8 mouse cellular contexts compared by ENCODE assay signal in the genomic region with DNA sequence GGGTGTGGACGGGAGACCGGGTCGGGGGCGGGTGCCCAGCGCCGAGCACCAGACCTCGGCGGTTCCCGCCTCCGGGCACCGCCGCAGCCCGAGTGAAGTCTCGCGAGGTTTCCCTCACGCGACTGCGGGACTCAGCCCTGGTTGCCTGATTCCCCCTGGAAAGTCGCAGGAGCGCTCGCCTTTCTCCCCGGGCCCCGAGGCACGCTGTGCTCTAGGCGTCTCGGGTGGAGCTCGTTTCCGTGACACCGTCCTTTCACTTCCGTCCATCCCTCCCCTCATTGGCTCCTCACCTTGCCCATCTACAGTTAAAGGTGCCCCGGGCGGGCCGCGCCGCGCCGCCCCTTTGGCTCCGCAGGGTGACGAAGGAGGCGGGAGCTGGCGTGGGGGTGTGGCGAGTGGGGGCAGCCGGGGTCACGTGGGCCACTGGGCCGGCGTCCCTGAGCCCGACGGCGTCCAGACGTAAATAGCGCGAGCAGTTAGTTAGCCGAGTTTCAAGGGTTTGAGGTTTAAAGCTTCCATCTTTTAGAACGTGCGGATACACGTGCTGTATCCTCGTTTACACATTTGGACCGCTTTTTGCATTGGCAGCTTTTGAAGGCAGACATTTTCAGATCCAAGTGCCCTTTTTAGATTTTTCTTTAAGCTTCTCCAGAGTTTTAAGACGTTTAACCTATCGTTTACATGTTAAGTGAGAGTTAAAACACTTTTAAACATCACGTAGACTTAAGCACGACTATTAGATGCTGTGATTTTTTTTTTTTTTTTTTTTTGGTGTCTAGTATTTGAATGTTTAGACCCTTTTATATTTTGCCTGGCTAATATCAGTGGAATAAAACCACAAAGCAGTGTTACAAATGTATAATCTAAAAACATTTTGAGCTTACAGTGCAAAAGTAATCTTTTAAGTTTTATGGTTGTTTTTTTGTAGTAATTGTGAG. TPM values are rescaled to one million over a fixed set of nuclear protein-coding genes. Genes with fewer than 3 reads are reported as not detected.
DNase-seq lines count a peak whose midpoint lies in the region; ATAC-seq and TF ChIP-seq lines count a peak whose summit lies in the region.

No protein-coding gene starts in this region.

- peak; percentile 92 for ATAC-seq in common myeloid progenitor, adult 5-6 weeks (replicated peaks; ENCODE audit: low read depth, poor library complexity, severe bottlenecking)
- peak; percentile 96 for ATAC-seq in hindbrain, postnatal 0 days
- peak; percentile 87 for ATAC-seq in megakaryocyte, adult 5-6 weeks (ENCODE audit: poor library complexity, severe bottlenecking)

- WGBS in hindbrain, postnatal 0 days: 1% methylated on average over 57 of the region's 62 CpGs

- DNase-seq in ZHBTc4 (ENCODE audit: low read depth, low spot score): peak; percentile 98
- DNase-seq in gastrocnemius, adult 2 months: peak; percentile 99
- peak; percentile 97 for DNase-seq in hindbrain, postnatal 0 days (ENCODE audit: low spot score)
- DNase-seq in left cerebral cortex, adult 2 months (ENCODE audit: extremely low spot score in 1 of 2, low spot score in 2 of 2): peak; percentile 96 to 97
- DNase-seq in right cerebral cortex, adult 2 months (ENCODE audit: low spot score in 2 of 2): peak; percentile 97
- peak; percentile 98 for DNase-seq in urinary bladder, postnatal 14 days (ENCODE audit: low spot score)

- intact Hi-C loops in gastrocnemius, adult 2 months (cut with DNase I): loop anchor here (2.0 to 5.0 kb wide), 2 partner anchors 127 to 901 kb away; a partner anchor contains a TSS
- intact Hi-C loops in left cerebral cortex, adult 2 months (cut with DNase I): loop anchor here (2.0 to 10.0 kb wide), 6 partner anchors 161 to 1934 kb away; no protein-coding TSS in a partner anchor

- TF ChIP-seq CTCF in gastrocnemius, adult 2 months (IDR thresholded peaks at IDR 0.05): no peak
- no peak for TF ChIP-seq CTCF in hindbrain, postnatal 0 days (IDR thresholded peaks at IDR 0.05; ENCODE audit: low read depth)
- no peak for TF ChIP-seq CTCF in left cerebral cortex, adult 2 months (IDR thresholded peaks at IDR 0.05)

- H3K27ac ChIP-seq in gastrocnemius, adult 2 months: peak overlapping the region; percentile 100
- H3K27ac ChIP-seq in hindbrain, postnatal 0 days: peak overlapping the region; percentile 99
- peak overlapping the region; percentile 94 for H3K27ac ChIP-seq in left cerebral cortex, adult 2 months

- peak overlapping the region; percentile 87 for H3K9ac ChIP-seq in hindbrain, postnatal 0 days (replicated peaks; ENCODE audit: low read length)

- H3K4me3 ChIP-seq in gastrocnemius, adult 2 months: peak overlapping the region; percentile 84
- peak overlapping the region; percentile 53 for H3K4me3 ChIP-seq in hindbrain, postnatal 0 days (ENCODE audit: low read length)
- H3K4me3 ChIP-seq in left cerebral cortex, adult 2 months: peak overlapping the region; percentile 74

- peak overlapping the region; percentile 58 for H3K4me2 ChIP-seq in hindbrain, postnatal 0 days (ENCODE audit: low read depth, low read length)

- H3K27me3 ChIP-seq in hindbrain, postnatal 0 days (ENCODE audit: insufficient read depth, low read length): no peaks in the 10 kb centered on the region

- H3K36me3 ChIP-seq in hindbrain, postnatal 0 days (ENCODE audit: insufficient read depth, low read length): no peaks in the 10 kb centered on the region

- 0 out of 2 replicates have a peak, but pooled peaks cover 6% of the 10 kb centered on the region for H3K4me1 ChIP-seq in hindbrain, postnatal 0 days (ENCODE audit: insufficient read depth, low read length)

- H3K9me3 ChIP-seq in hindbrain, postnatal 0 days (ENCODE audit: low read length): no peaks in the 10 kb centered on the region

RNA-seq across cellular contexts. Expression of a gene that starts 0.8 kb away (rescaled TPM):
- 554 and 590 TPM in 2 replicates for total RNA-seq in common myeloid progenitor, adult 5-6 weeks (2017)
- 10 to 100 TPM; 24.1 to 33.9 TPM for total RNA-seq in gastrocnemius, adult 2 months (2021)
- 41.7 and 42.5 TPM in 2 replicates for total RNA-seq in hindbrain, postnatal 0 days (2014; rRNA removed)
- 318 and 346 TPM in 2 replicates for polyA plus RNA-seq in hindbrain, postnatal 0 days (2015; fragmentation: Nextera tagmentation; extraction: Ambion mirVana)
- 100 to 1,000 TPM; 110 to 118 TPM for total RNA-seq in left cerebral cortex, adult 2 months (2021)
- total RNA-seq in megakaryocyte, adult 5-6 weeks (2015): 138 and 147 TPM in 2 replicates
- 245 and 248 TPM in 2 replicates for total RNA-seq in megakaryocyte, adult 5-6 weeks (2017)

Comparison
In these comparisons a context has a peak if more than half of its experiments do, and no peak if none do; other contexts are left out.
1. Peak in every context shown above with its lines: DNase-seq, ATAC-seq, H3K4me3 ChIP-seq and H3K27ac ChIP-seq.